Mouse (Mus musculus) limb, embryonic 11.5 days (tissue): ENCODE data around the gene Acot13. TPM values are rescaled to one million over a fixed set of nuclear protein-coding genes. Genes with fewer than 3 reads are reported as not detected.

Experiments
- ATAC-seq: fragments of 200-750 bp; cut with Nextera tagmentation; 2 replicates; pipeline ENCODE4 v1.8.0; 2017; ENCODE audit warnings: low read depth; ENCODE audit not compliant: insufficient number of reproducible peaks, low FRiP score, low TSS enrichment
- DNase-seq: peaks from one replicate; pipeline ENCODE4 v3.0.0-alpha.2; 2015; ENCODE audit warnings: low spot score
- H3K27ac ChIP-seq: fragments of 300-500 bp; sonication (generic); replicated peaks from 2 replicates; pipeline ENCODE4 v1.5.1; 2014; ENCODE audit warnings: low read depth, mild to moderate bottlenecking, low read length
- H3K27me3 ChIP-seq: fragments of 300-500 bp; sonication (generic); 2 replicates; pipeline ENCODE4 v1.6.1; 2014; ENCODE audit warnings: mild to moderate bottlenecking, low read length, mixed read lengths; ENCODE audit not compliant: control insufficient read depth, insufficient read depth
- H3K36me3 ChIP-seq: fragments of 300-500 bp; sonication (generic); 2 replicates; pipeline ENCODE4 v1.6.1; 2014; ENCODE audit warnings: mild to moderate bottlenecking, low read length, moderate library complexity, mixed read lengths; ENCODE audit not compliant: control insufficient read depth, insufficient read depth
- H3K4me1 ChIP-seq: fragments of 300-500 bp; sonication (generic); 2 replicates; pipeline ENCODE4 v1.6.1; 2014; ENCODE audit warnings: low read length, mixed read lengths; ENCODE audit not compliant: control insufficient read depth, insufficient read depth
- H3K4me2 ChIP-seq: fragments of 300-500 bp; sonication (generic); 2 replicates; pipeline ENCODE4 v1.6.1; 2014; ENCODE audit warnings: low read depth, mild to moderate bottlenecking, moderate library complexity; ENCODE audit not compliant: severe bottlenecking
- H3K4me3 ChIP-seq: fragments of 300-500 bp; sonication (generic); 2 replicates; pipeline ENCODE4 v1.5.1; 2014; ENCODE audit warnings: low read depth, low read length
- H3K9ac ChIP-seq: fragments of 300-500 bp; sonication (generic); 2 replicates; pipeline ENCODE4 v1.6.1; 2014; ENCODE audit warnings: mild to moderate bottlenecking, low read length
- H3K9me3 ChIP-seq: fragments of 300-500 bp; sonication (generic); 2 replicates; pipeline ENCODE4 v1.6.1; 2016; ENCODE audit warnings: low read length; ENCODE audit not compliant: control insufficient read depth
- WGBS: fragments of 180-500 bp; shearing (Covaris S2); extraction: QIAGEN DNeasy Blood & Tissue Kit; methylation state at CpG from one replicate; pipeline ENCODE4 v1.1.7; 2014; 5-methylcytosine and 5-hydroxymethylcytosine counted together
- polyA plus RNA-seq: library from polyadenylated mRNA; unstranded; fragments of >200 nt; fragmentation: Nextera tagmentation; extraction: Ambion mirVana; gene quantifications from 2 replicates; pipeline ENCODE4 v1.2.1, GENCODE M21; 2014

Gene Acot13
- polyA plus RNA-seq, 1 experiment from 2014 or later = 71.1 TPM

- no peaks in the 10 kb centered on the region for H3K27me3 ChIP-seq
- ATAC-seq (peak; percentile 31), DNase-seq (no peak)
- H3K4me3 ChIP-seq = peak within 1 kb of the TSS; percentile 98
- H3K27ac ChIP-seq = peak within 1 kb of the TSS; percentile 98
- H3K9ac ChIP-seq = peak within 1 kb of the TSS; percentile 88
- peaks cover 5% of the 10 kb centered on the region; the same call in 1 of the 2 replicates for H3K4me1 ChIP-seq
- under 1% methylated on average over 74 of the region's 74 CpGs for WGBS
- no peaks in the 10 kb centered on the region for H3K9me3 ChIP-seq
- peaks cover under 1% of the 10 kb centered on the region; the same call in 1 of the 2 replicates for H3K36me3 ChIP-seq
- peak within 1 kb of the TSS; percentile 91 for H3K4me2 ChIP-seq
These were observed 29.9 kb downstream of the Acot13 start, which contains the start of gene BC005537 for GRCm38 (mm10) chr13:24801308-24801921. Gene BC005537 (plus strand): TSS chr13:24801657.

DNA sequence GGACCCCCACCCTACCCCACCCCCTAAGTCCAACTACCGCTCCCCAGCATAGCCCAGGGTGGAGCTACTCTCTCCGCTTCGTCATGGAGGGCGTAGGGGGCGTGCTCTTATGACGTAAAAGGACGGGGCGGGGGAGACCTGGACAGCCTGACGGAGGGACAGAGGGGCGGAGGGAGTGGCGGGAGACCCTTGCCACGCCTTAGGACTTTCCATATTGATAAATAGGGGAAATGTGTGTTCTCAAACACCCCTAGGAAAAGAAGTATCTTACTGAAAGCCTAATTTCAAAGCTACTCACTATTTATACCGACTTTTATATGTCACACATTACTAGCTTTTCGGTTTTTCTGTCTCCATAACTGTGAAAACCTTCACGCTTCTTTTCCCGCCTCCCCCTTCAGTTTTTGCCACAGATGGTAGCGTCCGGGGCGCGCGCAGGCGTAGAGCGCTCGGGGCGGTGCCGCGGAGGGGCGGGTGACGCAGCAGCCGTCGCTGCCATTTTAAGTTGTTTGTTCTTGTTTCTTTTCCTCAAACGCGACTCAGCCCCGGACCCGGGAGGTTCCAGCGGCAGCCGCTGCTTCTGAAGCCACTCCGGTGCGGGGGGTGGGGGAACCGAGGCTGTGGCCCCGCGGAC lies 30.5 kb downstream of the Acot13 start:
- Histone ChIP-seq H3K36me3 (no peaks in the 10 kb centered on the region), H3K27ac (peak overlapping the region; percentile 98), H3K9ac (peak overlapping the region; percentile 88), H3K4me2 (peak overlapping the region; percentile 91), H3K9me3 (no peaks in the 10 kb centered on the region), H3K27me3 (no peaks in the 10 kb centered on the region), H3K4me1 (peaks cover 5% of the 10 kb centered on the region; the same call in 1 of the 2 replicates), H3K4me3 (peak overlapping the region; percentile 98)
- WGBS = under 1% methylated on average over 42 of the region's 42 CpGs
- DNase-seq (peak; percentile 97), ATAC-seq (peak; percentile 97)

DNA sequence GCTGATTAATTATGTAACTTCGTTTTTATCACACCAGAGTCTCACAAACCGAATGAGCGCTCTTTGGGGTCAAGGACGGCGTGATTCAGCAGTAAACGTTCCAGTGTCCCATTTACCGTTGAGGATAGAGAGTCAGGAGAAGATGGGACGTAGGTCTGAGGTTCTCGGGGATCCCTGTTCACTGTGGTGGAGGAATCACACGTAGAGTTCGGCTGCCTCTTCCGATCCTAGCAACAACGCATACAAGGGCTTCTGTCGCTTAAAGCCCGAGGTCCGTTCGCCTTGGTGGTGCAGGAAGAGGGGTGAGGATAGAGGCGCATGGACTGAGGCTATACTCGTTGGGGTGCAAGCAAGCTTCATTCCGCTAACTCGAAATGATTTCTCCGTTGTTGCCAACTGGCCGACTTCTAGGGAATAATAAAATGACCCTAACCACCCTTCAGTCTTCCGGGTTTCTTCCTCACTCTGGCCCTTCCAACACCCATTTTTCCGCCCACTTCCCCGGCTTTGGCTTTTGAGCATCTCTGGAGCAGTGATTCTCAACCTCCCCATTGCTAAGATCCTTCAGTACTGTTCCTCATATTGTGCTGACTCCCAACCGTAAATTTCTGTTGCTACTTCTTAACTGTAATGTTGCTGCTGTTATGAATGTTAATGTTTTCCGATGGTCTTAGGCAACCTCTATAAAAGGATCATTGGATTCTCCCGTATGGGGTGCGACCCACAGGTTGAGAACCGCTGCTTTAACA lies 31.2 kb downstream of the Acot13 start:
- peak; percentile 11; the same call in 1 of the 2 replicates for ATAC-seq
- peak; percentile 55 for DNase-seq
- Histone ChIP-seq H3K36me3 (no peaks in the 10 kb centered on the region), H3K4me2 (peak overlapping the region; percentile 82), H3K27ac (0 out of 2 replicates have a peak overlapping the region, but pooled peaks have one; percentile 26), H3K4me1 (peaks cover 5% of the 10 kb centered on the region; the same call in 1 of the 2 replicates), H3K9ac (peak overlapping the region; percentile 56), H3K27me3 (no peaks in the 10 kb centered on the region), H3K9me3 (no peaks in the 10 kb centered on the region), H3K4me3 (peak overlapping the region; percentile 98)
- 1% methylated on average over 31 of the region's 31 CpGs for WGBS

DNA sequence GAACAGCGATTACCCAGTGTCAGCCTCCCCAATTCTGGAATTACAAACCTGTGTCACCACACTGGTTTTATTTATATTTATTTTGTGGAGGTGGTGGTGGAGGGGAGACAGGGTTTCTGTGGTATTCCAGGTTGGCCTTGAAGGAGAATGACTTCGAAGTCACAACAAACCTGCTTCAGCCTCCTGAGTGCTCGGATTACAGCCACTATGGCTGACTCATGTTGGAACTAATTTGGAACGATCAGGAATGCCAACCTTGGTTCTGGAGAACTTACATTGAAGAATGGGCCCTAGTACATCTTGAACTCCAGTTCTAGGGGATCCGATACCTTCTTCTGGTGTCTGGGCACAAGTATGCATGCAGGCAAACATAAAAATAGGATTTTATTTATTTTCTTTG lies 32.0 kb downstream of the Acot13 start:
- Histone ChIP-seq H3K9ac (no peak overlapping the region), H3K27me3 (no peaks in the 10 kb centered on the region), H3K9me3 (no peaks in the 10 kb centered on the region), H3K4me1 (peaks cover 5% of the 10 kb centered on the region; the same call in 1 of the 2 replicates), H3K27ac (no peak overlapping the region), H3K4me2 (peak overlapping the region; percentile 82; the same call in 1 of the 2 replicates), H3K36me3 (no peaks in the 10 kb centered on the region), H3K4me3 (peak overlapping the region; percentile 98)
- DNase-seq (no peak), ATAC-seq (no peak)
- 67% methylated on average over 5 of the region's 5 CpGs for whole genome bisulfite sequencing

- Histone ChIP-seq H3K9me3 (no peaks in the 10 kb centered on the region), H3K4me2 (no peak overlapping the region), H3K4me3 (no peak overlapping the region), H3K27ac (no peak overlapping the region), H3K4me1 (peaks cover 5% of the 10 kb centered on the region; the same call in 1 of the 2 replicates), H3K36me3 (no peaks in the 10 kb centered on the region), H3K9ac (no peak overlapping the region), H3K27me3 (no peaks in the 10 kb centered on the region)
- WGBS = 97% methylated on average over 4 of the region's 4 CpGs
- no peak for ATAC-seq
- no peak for DNase-seq
These were observed 32.7 kb downstream of the Acot13 start for GRCm38 (mm10) chr13:24798686-24799085.

DNA sequence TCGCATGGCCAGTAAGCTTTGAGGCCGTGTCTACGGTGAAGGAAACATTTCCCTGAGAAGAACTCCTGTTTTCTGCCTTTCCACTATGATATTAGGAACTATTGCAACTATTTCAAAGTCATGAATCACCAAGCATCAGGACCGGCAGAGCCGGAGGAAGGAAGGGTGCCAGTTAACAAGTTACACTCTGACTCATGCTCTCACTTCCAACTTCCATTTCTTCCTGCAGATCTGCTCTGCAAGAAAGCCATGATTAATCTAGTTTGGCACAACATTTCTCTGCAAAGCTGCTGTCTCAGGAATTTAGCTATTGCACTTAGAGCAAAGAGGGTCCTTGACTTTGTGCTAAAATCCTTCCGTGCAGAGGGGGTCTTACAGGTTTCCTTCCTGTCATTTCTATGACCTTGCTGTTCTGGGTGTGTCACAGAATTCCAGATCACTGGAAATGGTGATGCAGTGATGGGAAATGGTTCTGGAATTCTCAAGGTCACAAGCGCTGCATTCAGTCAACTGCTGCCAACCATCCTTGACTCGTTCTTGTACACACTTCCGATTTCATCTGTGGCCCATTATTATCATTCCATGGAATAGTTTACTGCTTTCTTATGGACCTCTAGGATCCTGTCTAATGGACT lies 38.8 kb downstream of the Acot13 start:
- Histone ChIP-seq H3K27ac (no peak overlapping the region), H3K9me3 (no peaks in the 10 kb centered on the region), H3K9ac (no peak overlapping the region), H3K4me1 (no peaks in the 10 kb centered on the region), H3K36me3 (no peaks in the 10 kb centered on the region), H3K4me3 (no peak overlapping the region), H3K27me3 (no peaks in the 10 kb centered on the region), H3K4me2 (no peak overlapping the region)
- WGBS = 93% methylated on average over 9 of the region's 9 CpGs
- no peak for DNase-seq
- no peak for ATAC-seq

- H3K36me3 ChIP-seq = no peaks in the 10 kb centered on the region
- no peak for DNase-seq
- H3K4me2 ChIP-seq = no peak overlapping the region
- WGBS = 75% methylated on average over 2 of the region's 2 CpGs
- no peaks in the 10 kb centered on the region for H3K9me3 ChIP-seq
- H3K27ac ChIP-seq = no peak overlapping the region
- no peak overlapping the region for H3K4me3 ChIP-seq
- no peaks in the 10 kb centered on the region for H3K27me3 ChIP-seq
- no peak overlapping the region for H3K9ac ChIP-seq
- H3K4me1 ChIP-seq = no peaks in the 10 kb centered on the region
- no peak for ATAC-seq
These were observed 40.0 kb downstream of the Acot13 start for GRCm38 (mm10) chr13:24791349-24791748.

DNA sequence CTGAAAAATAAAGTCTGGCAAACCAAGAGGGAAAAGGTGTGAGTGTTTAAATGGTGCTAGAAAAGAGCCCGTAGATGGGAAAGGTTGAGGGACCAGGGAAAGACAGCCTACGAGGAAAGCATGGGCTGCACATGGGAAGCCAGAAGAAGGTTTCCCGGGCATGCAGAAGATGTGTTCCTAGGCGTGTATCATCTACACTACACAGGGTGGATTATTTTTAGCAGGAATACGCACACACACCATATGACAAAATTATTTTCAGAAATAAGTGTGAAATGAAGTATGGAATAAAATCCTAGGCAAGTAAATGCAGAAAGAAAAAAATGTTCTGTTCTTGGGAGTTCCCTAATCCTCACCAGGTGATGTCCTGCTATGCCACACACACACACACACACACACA lies 43.9 kb downstream of the Acot13 start:
- WGBS = 89% methylated on average over 5 of the region's 5 CpGs
- no peak overlapping the region for H3K4me2 ChIP-seq
- H3K27ac ChIP-seq = no peak overlapping the region
- ATAC-seq (no peak), DNase-seq (no peak)
- H3K27me3 ChIP-seq = no peaks in the 10 kb centered on the region
- no peaks in the 10 kb centered on the region for H3K9me3 ChIP-seq
- H3K4me3 ChIP-seq = no peak overlapping the region
- H3K4me1 ChIP-seq = no peaks in the 10 kb centered on the region
- H3K36me3 ChIP-seq = no peaks in the 10 kb centered on the region
- H3K9ac ChIP-seq = no peak overlapping the region
